Mouse (Mus musculus) forebrain, embryonic 12.5 days (tissue): ENCODE measurements around the gene Celf2. TPM values are rescaled to one million over a fixed set of nuclear protein-coding genes. Genes with fewer than 3 reads are reported as not detected.
"Not testable (repeated sequence)": the region's sequence is repeated elsewhere in the genome, so short reads cannot be mapped to it uniquely, and the experiment has no call there.

Source experiments
- ATAC-seq: fragments of 200-750 bp; cut with Nextera tagmentation; 2 replicates; pipeline ENCODE4 v1.8.0; 2017; ENCODE audit warnings: moderate TSS enrichment; ENCODE audit not compliant: low FRiP score
- H3K27ac ChIP-seq: fragments of 300-500 bp; sonication (generic); 2 replicates; pipeline ENCODE4 v1.5.1; 2016; ENCODE audit warnings: mild to moderate bottlenecking
- H3K27me3 ChIP-seq: fragments of 300-500 bp; sonication (generic); 2 replicates; pipeline ENCODE4 v1.6.1; 2016; ENCODE audit warnings: mild to moderate bottlenecking
- H3K36me3 ChIP-seq: fragments of 300-500 bp; sonication (generic); replicated peaks from 2 replicates; pipeline ENCODE4 v1.6.1; 2016; ENCODE audit warnings: mild to moderate bottlenecking
- H3K4me1 ChIP-seq: fragments of 300-500 bp; sonication (generic); 2 replicates; pipeline ENCODE4 v1.6.1; 2016
- H3K4me2 ChIP-seq: fragments of 300-500 bp; sonication (generic); 2 replicates; pipeline ENCODE4 v1.6.1; 2016; ENCODE audit warnings: mild to moderate bottlenecking, moderate library complexity
- H3K4me3 ChIP-seq: fragments of 300-500 bp; sonication (generic); replicated peaks from 2 replicates; pipeline ENCODE4 v1.5.1; 2016; ENCODE audit warnings: mild to moderate bottlenecking
- H3K9ac ChIP-seq: fragments of 300-500 bp; sonication (generic); 2 replicates; pipeline ENCODE4 v1.6.1; 2016; ENCODE audit warnings: mild to moderate bottlenecking
- H3K9me3 ChIP-seq: fragments of 300-500 bp; sonication (generic); 2 replicates; pipeline ENCODE4 v1.6.1; 2016
- WGBS: fragments of 180-500 bp; shearing (Covaris S2); methylation state at CpG from one replicate; pipeline ENCODE4 v1.1.7; 2016; 5-methylcytosine and 5-hydroxymethylcytosine counted together
- polyA plus RNA-seq: library from polyadenylated mRNA; unstranded; fragments of >200 nt; fragmentation: Nextera tagmentation; extraction: Ambion mirVana; gene quantifications from 2 replicates; pipeline ENCODE4 v1.2.1, GENCODE M21; 2016

The Celf2 gene
- polyA plus RNA-seq, 1 experiment from 2014 or later: 167 TPM

DNA sequence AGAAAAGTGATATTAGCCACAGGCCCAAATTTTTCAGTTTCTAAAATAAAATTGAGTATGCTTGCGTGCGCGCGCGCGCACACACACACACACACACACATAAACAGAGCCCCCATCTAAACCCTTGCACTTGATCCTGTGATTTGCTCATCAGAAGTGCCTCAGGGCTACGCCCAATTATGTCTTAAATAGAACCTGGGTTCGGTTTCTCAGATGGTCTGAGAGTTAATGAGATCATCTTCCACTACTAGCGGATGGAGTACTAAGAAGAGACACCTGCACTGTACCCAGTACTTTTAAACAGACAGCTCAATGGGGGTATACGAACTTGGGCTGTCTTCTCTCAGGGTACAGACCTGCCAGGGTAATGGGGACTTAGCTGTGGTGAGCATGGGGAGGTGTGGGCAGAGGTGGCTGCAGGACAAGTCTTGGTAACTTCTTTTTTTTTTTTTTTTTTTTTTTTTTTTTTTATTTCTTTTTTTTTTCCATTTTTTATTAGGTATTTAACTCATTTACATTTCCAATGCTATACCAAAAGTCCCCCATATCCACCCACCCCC is 923.2 kb downstream of the Celf2 start:
- Histone ChIP-seq H3K4me1 (no peaks in the 10 kb centered on the region), H3K4me3 (no peak overlapping the region), H3K9me3 (no peaks in the 10 kb centered on the region), H3K27me3 (no peaks in the 10 kb centered on the region), H3K9ac (no peak overlapping the region), H3K4me2 (no peak overlapping the region), H3K36me3 (peaks cover 13% of the 10 kb centered on the region), H3K27ac (no peak overlapping the region)
- no peak for ATAC-seq
- WGBS: 89% methylated on average over 10 of the region's 10 CpGs

DNA sequence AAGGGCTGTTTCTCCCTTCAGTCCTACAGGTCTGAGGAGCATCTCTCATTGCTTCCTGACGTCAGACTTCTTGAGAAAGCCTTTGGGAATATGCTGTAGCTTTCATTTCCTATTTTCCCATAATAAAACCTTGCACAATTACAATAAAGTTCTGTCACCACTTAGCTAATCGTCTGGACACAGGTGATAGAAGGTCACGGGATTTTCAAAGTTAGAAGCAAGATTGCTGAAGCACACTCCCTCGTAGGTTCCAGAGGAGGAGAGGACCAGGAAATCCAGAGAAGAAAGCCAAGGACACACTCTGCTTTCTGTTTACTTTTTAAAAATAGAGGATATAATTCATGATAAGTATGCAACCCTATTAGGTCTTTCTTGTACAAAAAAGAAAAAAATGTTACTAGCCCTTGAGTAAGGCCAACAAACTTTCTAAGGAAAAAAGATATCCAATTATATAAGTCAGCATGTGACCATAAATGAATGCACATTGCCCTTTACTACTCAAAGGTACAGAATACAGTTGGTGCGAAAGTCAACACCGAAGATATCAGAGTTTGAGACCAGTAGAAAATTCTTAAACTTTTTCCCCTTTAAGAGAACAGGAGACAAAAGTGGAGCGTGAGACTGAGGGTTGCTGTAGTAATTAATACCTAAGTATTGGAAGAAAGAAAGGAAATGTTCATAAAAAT is 924.2 kb downstream of the Celf2 start:
- Histone ChIP-seq H3K4me3 (no peak overlapping the region), H3K9ac (no peak overlapping the region), H3K36me3 (peaks cover 13% of the 10 kb centered on the region), H3K4me1 (no peaks in the 10 kb centered on the region), H3K9me3 (no peaks in the 10 kb centered on the region), H3K4me2 (no peak overlapping the region), H3K27me3 (no peaks in the 10 kb centered on the region), H3K27ac (no peak overlapping the region)
- WGBS: 87% methylated on average over 7 of the region's 7 CpGs
- no peak for ATAC-seq

DNA sequence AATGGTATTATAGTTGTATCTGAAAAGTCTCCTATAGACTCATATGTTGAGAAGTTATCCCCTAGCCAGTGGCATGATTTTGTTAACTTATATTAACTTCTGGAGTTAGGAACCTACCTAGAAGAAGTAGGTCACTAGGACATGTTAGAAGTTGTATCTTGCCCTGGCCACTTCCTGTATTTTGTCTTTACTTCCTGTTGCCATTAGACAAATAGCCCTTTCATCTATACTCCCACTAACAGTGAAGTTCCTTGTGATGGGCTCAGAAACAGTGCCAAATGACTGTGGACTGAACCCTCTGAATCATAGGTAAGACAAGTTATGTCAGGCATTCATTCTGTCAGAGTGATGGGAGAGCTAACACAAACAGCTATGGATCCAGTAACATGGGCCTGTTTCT is 926.7 kb downstream of the Celf2 start:
- Histone ChIP-seq H3K4me1 (no peaks in the 10 kb centered on the region), H3K36me3 (peaks cover 13% of the 10 kb centered on the region), H3K4me3 (no peak overlapping the region), H3K4me2 (no peak overlapping the region), H3K27me3 (no peaks in the 10 kb centered on the region), H3K27ac (no peak overlapping the region), H3K9ac (no peak overlapping the region), H3K9me3 (no peaks in the 10 kb centered on the region)
- ATAC-seq: no peak

DNA sequence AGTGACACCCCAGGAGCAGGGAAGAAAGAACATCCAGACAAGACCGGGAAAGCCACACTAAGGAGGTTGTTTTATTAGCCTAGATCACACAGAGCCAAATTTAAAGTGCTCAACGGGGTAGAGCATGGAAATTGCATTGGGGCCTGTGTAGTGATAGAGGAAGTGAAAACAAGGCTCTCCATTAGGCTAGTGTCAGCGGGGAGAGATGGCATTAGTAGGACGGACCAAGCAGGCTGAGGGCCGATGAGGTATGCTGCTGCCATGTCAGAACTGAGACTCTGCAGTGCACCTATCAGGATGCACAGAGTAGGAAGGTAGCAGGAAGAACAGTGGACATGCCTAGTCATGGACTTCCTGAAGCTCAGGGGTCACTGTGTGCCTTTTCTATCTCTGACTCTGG is 929.3 kb downstream of the Celf2 start:
- H3K9ac ChIP-seq: no peak overlapping the region
- no peak overlapping the region for H3K4me3 ChIP-seq
- H3K4me2 ChIP-seq: no peak overlapping the region
- no peak overlapping the region for H3K27ac ChIP-seq
- no peaks in the 10 kb centered on the region for H3K27me3 ChIP-seq
- no peaks in the 10 kb centered on the region for H3K4me1 ChIP-seq
- 88% methylated on average over 5 of the region's 5 CpGs for WGBS
- ATAC-seq: no peak
- peaks cover 11% of the 10 kb centered on the region; the same call in 1 of the 2 replicates for H3K36me3 ChIP-seq
- no peaks in the 10 kb centered on the region for H3K9me3 ChIP-seq

DNA sequence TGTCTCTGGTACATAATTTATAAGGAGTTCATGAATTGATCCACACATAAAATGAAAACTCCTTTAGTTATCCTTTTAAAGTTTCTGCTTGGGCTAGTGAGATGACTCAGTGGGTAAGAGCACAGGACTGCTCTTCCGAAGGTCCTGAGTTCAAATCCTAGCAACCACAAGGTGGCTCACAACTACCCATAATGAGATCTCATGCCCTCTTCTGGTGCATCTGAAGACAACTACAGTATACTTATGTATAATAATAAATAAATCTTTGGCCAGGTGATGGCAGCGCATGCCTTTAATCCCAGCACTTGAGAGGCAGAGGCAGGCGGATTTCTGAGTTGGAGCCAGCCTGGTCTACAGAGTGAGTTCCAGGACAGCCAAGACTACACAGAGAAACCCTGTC is 934.0 kb downstream of the Celf2 start:
- WGBS: 97% methylated on average over 3 of the region's 3 CpGs

DNA sequence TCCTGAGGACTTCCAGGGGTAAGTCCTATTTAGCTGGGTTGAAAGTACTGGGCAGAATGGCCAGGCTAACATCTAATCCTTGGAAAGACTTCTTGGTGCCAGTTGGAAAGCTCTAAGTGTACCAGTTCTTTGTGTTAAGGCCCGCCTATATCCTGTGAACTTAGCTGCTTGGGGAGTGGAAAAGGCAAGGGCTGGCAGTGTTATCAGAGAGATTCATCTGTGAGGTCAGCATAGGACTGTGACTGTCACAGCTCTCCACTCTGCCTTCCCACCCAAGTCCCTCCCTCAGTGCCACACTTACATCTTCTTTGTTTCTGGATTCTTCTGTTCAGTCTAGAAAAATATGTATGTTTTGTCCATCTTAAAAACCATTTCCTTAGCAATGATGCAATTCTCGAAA is 935.7 kb downstream of the Celf2 start:
- H3K27ac ChIP-seq: no peak overlapping the region
- no peak overlapping the region for H3K4me3 ChIP-seq
- no peaks in the 10 kb centered on the region for H3K27me3 ChIP-seq
- H3K9me3 ChIP-seq: no peaks in the 10 kb centered on the region
- H3K36me3 ChIP-seq: 0 out of 2 replicates have a peak, but pooled peaks cover 5% of the 10 kb centered on the region
- H3K9ac ChIP-seq: no peak overlapping the region
- no peak overlapping the region for H3K4me2 ChIP-seq
- WGBS: 89% methylated on average over 2 of the region's 2 CpGs
- H3K4me1 ChIP-seq: peaks cover 4% of the 10 kb centered on the region; the same call in 1 of the 2 replicates
- ATAC-seq: no peak

More for the DNA sequence above, 934.0 kb downstream of the Celf2 start:
- not testable (repeated sequence) for H3K4me2 ChIP-seq, H3K9me3 ChIP-seq, H3K36me3 ChIP-seq, H3K4me1 ChIP-seq, H3K27me3 ChIP-seq, H3K27ac ChIP-seq, H3K4me3 ChIP-seq, H3K9ac ChIP-seq, ATAC-seq

DNA sequence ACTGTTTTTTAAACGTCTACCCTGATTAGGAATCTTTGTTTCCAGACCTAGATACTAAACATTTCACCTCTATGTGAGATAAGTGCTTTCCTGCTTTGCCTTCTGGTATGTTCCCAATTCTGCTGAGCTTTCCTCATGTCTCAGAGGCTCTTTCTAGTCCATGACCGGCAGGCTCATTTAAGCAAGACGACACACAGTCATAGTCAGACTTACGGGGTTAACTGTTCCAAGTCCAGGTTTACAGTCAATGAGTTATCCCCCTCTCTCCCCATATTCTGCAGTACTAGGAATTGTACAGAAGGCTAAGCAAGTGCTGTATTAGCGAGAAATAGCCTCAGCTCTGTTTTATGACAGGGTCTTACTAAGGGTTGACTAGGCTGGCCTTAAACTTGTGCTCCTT is 936.4 kb downstream of the Celf2 start:
- H3K27me3 ChIP-seq: no peaks in the 10 kb centered on the region
- no peaks in the 10 kb centered on the region for H3K9me3 ChIP-seq
- H3K27ac ChIP-seq: no peak overlapping the region
- peaks cover 4% of the 10 kb centered on the region; the same call in 1 of the 2 replicates for H3K4me1 ChIP-seq
- no peak for ATAC-seq
- no peak overlapping the region for H3K4me3 ChIP-seq
- H3K4me2 ChIP-seq: no peak overlapping the region
- WGBS: 88% methylated on average over 5 of the region's 5 CpGs
- H3K36me3 ChIP-seq: 0 out of 2 replicates have a peak, but pooled peaks cover 5% of the 10 kb centered on the region
- H3K9ac ChIP-seq: no peak overlapping the region

DNA sequence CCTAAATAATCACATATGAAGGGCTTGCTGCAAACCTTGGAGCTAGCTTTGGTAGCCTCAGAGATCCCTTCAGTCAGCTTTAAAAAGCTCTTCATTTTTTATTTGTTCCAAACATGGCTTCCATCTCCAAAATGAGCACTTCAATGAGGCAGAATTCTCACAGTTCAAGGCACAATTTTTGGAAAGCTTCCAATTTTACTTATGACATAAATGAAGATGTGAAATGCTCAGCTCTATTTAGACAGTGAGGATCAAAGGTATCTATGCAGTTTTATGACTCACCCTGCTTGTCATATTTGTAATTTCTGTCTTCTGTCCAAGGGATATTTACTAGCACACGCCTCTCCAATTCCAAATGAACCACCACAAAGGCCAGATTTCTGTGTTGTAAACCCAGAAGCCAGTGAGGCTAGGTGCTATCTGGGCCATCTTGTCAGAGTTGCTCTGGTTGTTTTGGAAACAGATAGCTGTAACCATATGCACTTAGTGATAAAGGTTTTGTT is 940.3 kb downstream of the Celf2 start:
- Histone ChIP-seq H3K36me3 (no peaks in the 10 kb centered on the region), H3K27ac (no peak overlapping the region), H3K9ac (no peak overlapping the region), H3K4me1 (peaks cover 4% of the 10 kb centered on the region; the same call in 1 of the 2 replicates), H3K4me3 (no peak overlapping the region), H3K4me2 (no peak overlapping the region), H3K9me3 (no peaks in the 10 kb centered on the region), H3K27me3 (no peaks in the 10 kb centered on the region)
- no peak for ATAC-seq
- WGBS: 95% methylated on average over 1 of the region's 1 CpGs

DNA sequence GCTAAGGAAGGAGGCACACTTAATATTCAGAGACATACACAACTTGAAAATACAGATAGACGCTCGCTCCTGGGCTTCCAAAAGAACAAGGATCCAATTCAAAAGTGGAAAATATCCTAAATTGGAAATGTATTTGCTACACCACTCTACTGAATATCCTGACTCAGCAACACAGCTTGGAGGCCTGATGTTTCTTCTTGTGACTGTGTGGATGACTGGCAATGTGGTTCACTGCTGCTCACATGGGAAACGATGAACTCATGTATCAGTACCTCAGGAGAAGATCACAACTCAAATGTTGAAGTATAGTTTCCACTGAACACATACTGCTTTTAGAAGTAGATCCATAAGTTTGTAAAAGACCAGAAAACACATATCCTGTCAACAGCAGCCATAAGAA is 944.2 kb downstream of the Celf2 start:
- 95% methylated on average over 3 of the region's 3 CpGs for WGBS
- no peaks in the 10 kb centered on the region for H3K27me3 ChIP-seq
- H3K9me3 ChIP-seq: no peaks in the 10 kb centered on the region
- peaks cover 8% of the 10 kb centered on the region; the same call in 1 of the 2 replicates for H3K36me3 ChIP-seq
- no peak overlapping the region for H3K4me2 ChIP-seq
- H3K9ac ChIP-seq: no peak overlapping the region
- H3K27ac ChIP-seq: no peak overlapping the region
- H3K4me1 ChIP-seq: no peaks in the 10 kb centered on the region
- H3K4me3 ChIP-seq: no peak overlapping the region
- no peak for ATAC-seq

DNA sequence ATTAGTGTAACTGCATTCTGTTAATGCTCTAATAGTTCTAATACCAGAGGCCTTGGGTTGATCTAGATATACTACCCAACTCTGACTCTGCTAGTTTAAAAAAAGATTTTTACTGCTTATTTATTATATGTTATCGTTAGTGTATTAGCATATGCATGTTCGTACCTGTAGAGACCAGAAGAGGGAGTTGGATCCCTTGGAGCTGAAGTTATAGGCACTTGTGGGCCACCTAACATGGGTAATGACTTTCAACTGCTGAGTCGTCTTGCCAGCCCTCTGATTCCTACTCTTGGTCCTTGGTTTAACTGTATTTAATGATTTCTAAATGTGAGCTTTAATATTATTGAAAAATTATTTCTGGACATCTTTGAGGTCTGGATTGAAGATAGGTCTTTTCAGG is 948.0 kb downstream of the Celf2 start:
- no peak overlapping the region for H3K4me3 ChIP-seq
- ATAC-seq: no peak
- WGBS: 94% methylated on average over 3 of the region's 3 CpGs

DNA sequence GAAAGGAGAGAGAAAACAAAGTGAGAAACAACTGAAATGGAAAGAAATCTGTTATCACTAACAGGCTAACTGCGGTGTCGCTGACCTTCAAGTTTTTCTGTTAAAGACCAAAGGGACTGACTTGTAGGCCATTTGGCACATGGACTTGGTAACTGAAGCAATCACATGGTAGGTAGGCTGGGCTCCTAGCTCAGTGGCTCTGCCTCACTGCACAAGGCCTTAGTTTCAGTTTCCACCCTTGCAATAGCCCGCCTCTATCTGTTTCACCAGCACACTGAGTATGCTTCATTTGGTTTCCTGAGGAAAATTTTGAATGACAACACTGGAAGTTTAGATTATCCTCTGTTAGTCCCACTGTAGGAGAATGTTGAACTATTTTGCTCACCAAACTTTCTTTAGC is 948.6 kb downstream of the Celf2 start:
- Histone ChIP-seq H3K9ac (no peak overlapping the region), H3K27me3 (no peaks in the 10 kb centered on the region), H3K9me3 (no peaks in the 10 kb centered on the region), H3K4me2 (no peak overlapping the region), H3K4me3 (no peak overlapping the region), H3K4me1 (no peaks in the 10 kb centered on the region), H3K36me3 (peaks cover 24% of the 10 kb centered on the region), H3K27ac (no peak overlapping the region)
- 94% methylated on average over 3 of the region's 3 CpGs for WGBS
- ATAC-seq: no peak

More for the DNA sequence above, 948.0 kb downstream of the Celf2 start:
- Histone ChIP-seq H3K36me3 (peaks cover 22% of the 10 kb centered on the region), H3K27me3 (no peaks in the 10 kb centered on the region), H3K9me3 (no peaks in the 10 kb centered on the region), H3K27ac (no peak overlapping the region), H3K4me1 (no peaks in the 10 kb centered on the region), H3K4me2 (no peak overlapping the region), H3K9ac (no peak overlapping the region)

DNA sequence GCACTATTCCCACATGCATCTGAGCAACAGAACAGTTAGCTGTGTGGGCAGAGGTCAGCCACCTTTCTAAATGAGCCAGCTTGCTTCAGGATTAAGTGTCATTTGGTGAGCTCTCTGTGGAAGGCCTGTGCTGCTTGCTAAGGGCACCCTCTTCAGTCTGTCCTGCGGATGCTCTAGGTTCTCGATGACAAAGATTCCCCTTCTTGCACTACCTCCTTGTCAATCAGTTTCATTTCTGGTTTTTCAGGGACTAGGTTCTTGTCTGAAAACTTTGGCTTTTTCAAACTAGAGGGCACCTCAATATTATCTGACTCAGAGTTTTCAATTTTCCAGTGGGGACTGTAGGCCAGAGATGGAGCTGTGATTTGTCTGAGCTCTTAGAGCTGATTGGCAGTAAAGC is 949.8 kb downstream of the Celf2 start:
- H3K9me3 ChIP-seq: no peaks in the 10 kb centered on the region
- no peaks in the 10 kb centered on the region for H3K4me1 ChIP-seq
- WGBS: 100% methylated on average over 2 of the region's 2 CpGs
- no peak overlapping the region for H3K4me2 ChIP-seq
- no peak for ATAC-seq
- H3K4me3 ChIP-seq: no peak overlapping the region
- no peak overlapping the region for H3K27ac ChIP-seq
- H3K9ac ChIP-seq: no peak overlapping the region
- H3K27me3 ChIP-seq: no peaks in the 10 kb centered on the region
- peaks cover 31% of the 10 kb centered on the region for H3K36me3 ChIP-seq
